Mouse (Mus musculus) forebrain, embryonic 10.5 days (tissue): Measurements from ENCODE around the gene Map3k15. TPM values are rescaled to one million over a fixed set of nuclear protein-coding genes. Genes with fewer than 3 reads are reported as not detected.
A peak's percentile ranks its signal among the peaks of the same experiment; 100 is the strongest.

Experiments
- DNase-seq: peaks from one replicate; pipeline ENCODE4 v3.0.0-alpha.2; 2017; ENCODE audit warnings: low spot score; ENCODE audit errors: extremely low spot score
- H3K27ac ChIP-seq: fragments of 300-500 bp; sonication (generic); 2 replicates; pipeline ENCODE4 v1.5.1; 2016; ENCODE audit warnings: mild to moderate bottlenecking
- H3K27me3 ChIP-seq: fragments of 300-500 bp; sonication (generic); 2 replicates; pipeline ENCODE4 v1.6.1; 2016; ENCODE audit warnings: mild to moderate bottlenecking; ENCODE audit not compliant: poor library complexity, severe bottlenecking
- H3K36me3 ChIP-seq: fragments of 300-500 bp; sonication (generic); replicated peaks from 2 replicates; pipeline ENCODE4 v1.6.1; 2016; ENCODE audit warnings: mild to moderate bottlenecking, moderate library complexity
- H3K4me1 ChIP-seq: fragments of 300-500 bp; sonication (generic); 2 replicates; pipeline ENCODE4 v1.6.1; 2016
- H3K4me3 ChIP-seq: fragments of 300-500 bp; sonication (generic); 2 replicates; pipeline ENCODE4 v1.5.1; 2016; ENCODE audit warnings: mild to moderate bottlenecking, moderate library complexity
- H3K9me3 ChIP-seq: fragments of 300-500 bp; sonication (generic); 2 replicates; pipeline ENCODE4 v1.6.1; 2016; ENCODE audit warnings: mild to moderate bottlenecking, moderate library complexity
- WGBS: fragments of 180-500 bp; shearing (Covaris S2); methylation state at CpG from one replicate; pipeline ENCODE4 v1.1.7; 2016; 5-methylcytosine and 5-hydroxymethylcytosine counted together
- polyA plus RNA-seq: library from polyadenylated mRNA; unstranded; fragments of >200 nt; fragmentation: Nextera tagmentation; extraction: Ambion mirVana; gene quantifications from 2 replicates; pipeline ENCODE4 v1.2.1, GENCODE M21; 2016

The Map3k15 gene
- polyA plus RNA-seq, 1 experiment from 2014 or later = 0.14 TPM

DNA sequence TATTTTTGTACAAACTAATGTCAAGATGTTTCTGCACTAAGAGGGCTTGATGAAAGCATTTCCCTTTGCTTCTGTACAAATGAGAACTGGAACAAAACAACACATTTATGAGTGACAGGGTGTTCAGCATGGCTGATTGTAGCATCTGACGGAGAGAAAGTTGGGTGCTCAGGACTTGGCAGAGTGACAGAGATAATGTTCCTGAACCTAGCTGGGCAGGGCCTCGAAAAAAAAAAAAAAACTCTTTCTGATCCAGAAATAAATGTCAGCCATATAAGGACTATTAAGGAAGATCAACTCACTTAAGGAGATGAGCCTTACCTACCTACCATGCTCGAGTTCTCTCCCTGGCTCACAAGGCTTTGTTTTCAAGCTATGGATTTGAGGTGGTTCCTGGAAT, 12.0 kb upstream of the Map3k15 start:
- Histone ChIP-seq H3K27ac (no peak overlapping the region), H3K36me3 (no peaks in the 10 kb centered on the region), H3K4me1 (no peaks in the 10 kb centered on the region), H3K4me3 (no peak overlapping the region), H3K27me3 (peaks cover 86% of the 10 kb centered on the region), H3K9me3 (no peaks in the 10 kb centered on the region)
- WGBS = 75% methylated on average over 3 of the region's 3 CpGs
- no peak for DNase-seq

DNA sequence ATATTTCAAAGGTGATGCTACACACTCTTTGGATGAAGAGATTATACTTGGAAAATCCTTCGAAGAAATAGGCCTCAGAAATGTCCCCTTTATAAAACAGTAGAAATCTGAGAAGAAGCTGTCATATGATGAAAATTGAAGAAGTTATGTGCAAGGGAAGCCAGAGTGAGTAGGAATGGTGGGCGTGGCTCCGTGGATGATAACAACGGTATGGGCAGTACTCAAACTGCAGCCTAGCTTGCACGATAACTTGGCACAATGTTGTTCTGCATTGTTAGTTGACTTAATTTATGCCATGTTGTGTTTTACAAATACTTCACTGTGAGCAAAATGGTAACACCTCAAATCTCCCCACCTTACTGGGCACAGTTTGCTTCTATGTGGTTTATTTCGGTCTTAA, 7.6 kb downstream of the Map3k15 start:
- WGBS = 94% methylated on average over 6 of the region's 6 CpGs
- H3K36me3 ChIP-seq = no peaks in the 10 kb centered on the region
- no peaks in the 10 kb centered on the region for H3K9me3 ChIP-seq
- H3K4me1 ChIP-seq = no peaks in the 10 kb centered on the region
- no peak for DNase-seq
- H3K27ac ChIP-seq = no peak overlapping the region
- no peak overlapping the region for H3K4me3 ChIP-seq
- H3K27me3 ChIP-seq = peaks cover 99% of the 10 kb centered on the region

DNA sequence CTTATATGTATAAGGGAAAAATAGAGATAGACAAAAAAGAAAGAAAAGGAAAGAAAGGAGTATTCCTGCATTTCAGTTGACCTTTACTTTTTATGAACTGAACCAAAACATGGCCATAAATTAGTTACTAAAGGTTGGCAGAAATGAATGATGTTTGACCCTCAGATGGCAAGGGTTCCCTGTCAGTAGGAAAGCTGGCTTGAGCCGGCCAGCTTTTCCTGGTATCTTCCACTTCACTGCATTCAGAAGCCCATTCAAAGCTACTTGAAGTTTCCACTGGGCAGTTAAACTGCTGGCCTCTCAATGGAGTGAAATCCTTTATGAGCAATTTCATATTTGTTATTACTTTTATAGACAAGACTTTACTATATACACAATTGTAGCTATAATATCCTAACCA, 65.1 kb downstream of the Map3k15 start:
- Histone ChIP-seq H3K36me3 (no peaks in the 10 kb centered on the region), H3K9me3 (no peaks in the 10 kb centered on the region), H3K4me1 (no peaks in the 10 kb centered on the region), H3K27ac (no peak overlapping the region), H3K27me3 (peaks cover 69% of the 10 kb centered on the region), H3K4me3 (no peak overlapping the region)
- DNase-seq = no peak
- 38% methylated on average over 1 of the region's 1 CpGs for WGBS

DNA sequence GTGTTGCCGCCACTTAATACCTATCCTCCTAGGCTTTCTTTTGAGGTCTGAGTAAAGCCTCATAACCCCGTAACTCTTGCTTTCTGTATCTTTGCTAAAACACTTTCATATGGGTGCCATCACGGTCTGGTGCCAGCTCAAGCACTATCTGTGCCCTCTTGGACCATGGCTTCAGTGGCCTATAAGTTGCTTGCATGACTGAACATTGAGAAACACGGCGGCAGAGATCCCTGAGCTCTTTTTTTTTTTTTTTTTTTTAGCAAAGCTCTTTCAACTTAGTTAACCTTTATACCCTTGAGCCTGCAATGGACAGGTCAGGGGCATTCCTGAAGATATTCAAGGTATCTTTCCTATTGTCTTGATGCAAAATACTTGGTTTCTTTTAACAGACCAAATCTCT, 66.4 kb downstream of the Map3k15 start:
- Histone ChIP-seq H3K4me1 (no peaks in the 10 kb centered on the region), H3K27me3 (peaks cover 59% of the 10 kb centered on the region), H3K27ac (no peak overlapping the region), H3K4me3 (no peak overlapping the region), H3K36me3 (no peaks in the 10 kb centered on the region), H3K9me3 (no peaks in the 10 kb centered on the region)
- DNase-seq = no peak
- 75% methylated on average over 5 of the region's 5 CpGs for WGBS

DNA sequence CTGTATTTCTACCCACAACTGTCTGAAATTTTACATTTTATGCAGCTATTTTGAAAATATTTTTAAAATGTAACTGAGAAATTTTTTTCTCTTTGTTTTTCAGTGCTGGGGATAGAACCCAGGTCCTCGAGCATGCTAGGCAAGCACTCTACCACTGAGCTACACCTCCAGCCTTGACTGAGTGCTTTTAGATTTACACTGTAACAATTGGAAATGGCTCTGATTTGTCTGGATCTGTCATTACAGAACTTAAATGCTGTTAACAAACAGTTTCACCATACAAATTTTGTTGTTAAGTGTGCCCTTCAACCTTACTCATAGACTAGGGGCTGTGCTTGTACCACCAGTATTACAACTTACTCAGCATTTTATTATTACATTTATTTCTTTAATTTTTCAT, 103.7 kb downstream of the Map3k15 start:
- Histone ChIP-seq H3K27me3 (peaks cover 52% of the 10 kb centered on the region), H3K4me1 (no peaks in the 10 kb centered on the region), H3K27ac (no peak overlapping the region), H3K4me3 (no peak overlapping the region), H3K9me3 (no peaks in the 10 kb centered on the region), H3K36me3 (no peaks in the 10 kb centered on the region)
- no peak for DNase-seq
- 79% methylated on average over 1 of the region's 1 CpGs for WGBS

DNA sequence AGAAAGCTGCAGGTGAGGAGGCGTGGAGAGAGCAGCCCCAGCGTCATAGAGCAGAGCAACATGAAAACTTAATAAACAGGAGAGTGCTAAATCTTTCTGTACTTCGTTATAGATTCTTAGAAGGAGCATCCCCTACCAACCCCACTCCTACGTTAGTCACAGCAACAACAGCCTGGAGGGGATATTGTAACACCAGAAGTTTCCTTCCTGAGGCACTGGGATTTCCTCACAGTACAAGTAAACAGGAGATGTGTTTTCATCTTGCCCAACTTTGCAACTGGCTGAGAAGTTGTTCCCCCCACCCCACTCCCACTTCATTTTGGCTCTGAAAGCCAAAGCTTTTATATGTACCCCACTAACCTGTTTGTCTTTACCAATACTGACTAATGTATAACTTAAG, 119.6 kb downstream of the Map3k15 start:
- Histone ChIP-seq H3K9me3 (no peaks in the 10 kb centered on the region), H3K4me1 (no peaks in the 10 kb centered on the region), H3K4me3 (no peak overlapping the region), H3K27ac (no peak overlapping the region), H3K27me3 (peaks cover 84% of the 10 kb centered on the region), H3K36me3 (no peaks in the 10 kb centered on the region)
- no peak for DNase-seq
- WGBS = 79% methylated on average over 4 of the region's 4 CpGs

DNA sequence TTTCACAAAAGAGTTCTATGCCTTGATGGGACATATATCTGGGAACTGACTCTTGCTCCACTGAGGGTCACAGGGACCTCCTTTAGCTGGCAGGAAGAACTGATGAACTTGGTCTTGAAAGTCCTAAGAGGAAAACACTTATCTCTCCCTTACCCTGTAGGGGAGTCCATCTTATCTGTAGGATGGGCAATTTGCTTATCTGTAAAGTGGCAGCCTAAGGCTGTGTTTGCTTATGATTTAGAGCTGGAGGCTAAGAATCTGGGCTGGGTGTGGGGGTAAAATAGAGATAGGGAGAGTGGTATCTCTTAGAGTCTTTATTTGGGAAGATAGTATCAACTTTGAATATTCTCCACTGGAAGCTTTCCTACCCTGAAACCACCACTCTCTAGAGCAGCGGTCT, 125.5 kb downstream of the Map3k15 start:
- Histone ChIP-seq H3K4me1 (no peaks in the 10 kb centered on the region), H3K27ac (no peak overlapping the region)

DNA sequence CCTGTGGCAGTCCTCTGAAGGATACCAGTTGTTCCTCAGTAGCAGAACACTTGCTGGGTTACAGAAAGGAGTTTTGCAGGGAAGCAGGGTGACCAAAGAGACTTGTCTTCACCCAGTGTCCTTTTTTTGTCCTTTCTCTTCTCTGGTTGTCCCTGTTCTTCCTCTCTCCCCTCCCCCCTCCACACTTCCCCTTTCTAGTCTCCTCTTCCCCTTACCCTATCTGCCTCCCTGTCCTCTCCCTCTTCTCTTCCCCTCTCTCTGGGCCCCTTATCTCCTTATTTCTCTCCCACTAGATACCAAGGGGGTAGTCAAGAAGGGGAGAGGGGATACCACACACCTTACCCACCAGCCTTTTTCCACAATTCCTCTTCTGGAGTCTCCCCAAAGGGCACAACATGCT, 127.8 kb downstream of the Map3k15 start:
- peaks cover 92% of the 10 kb centered on the region for H3K27me3 ChIP-seq

More for the DNA sequence above, 125.5 kb downstream of the Map3k15 start:
- peaks cover 89% of the 10 kb centered on the region for H3K27me3 ChIP-seq
- H3K9me3 ChIP-seq = no peaks in the 10 kb centered on the region
- DNase-seq = no peak
- WGBS = 100% methylated on average over 1 of the region's 1 CpGs
- no peak overlapping the region for H3K4me3 ChIP-seq
- peaks cover 2% of the 10 kb centered on the region for H3K36me3 ChIP-seq

DNA sequence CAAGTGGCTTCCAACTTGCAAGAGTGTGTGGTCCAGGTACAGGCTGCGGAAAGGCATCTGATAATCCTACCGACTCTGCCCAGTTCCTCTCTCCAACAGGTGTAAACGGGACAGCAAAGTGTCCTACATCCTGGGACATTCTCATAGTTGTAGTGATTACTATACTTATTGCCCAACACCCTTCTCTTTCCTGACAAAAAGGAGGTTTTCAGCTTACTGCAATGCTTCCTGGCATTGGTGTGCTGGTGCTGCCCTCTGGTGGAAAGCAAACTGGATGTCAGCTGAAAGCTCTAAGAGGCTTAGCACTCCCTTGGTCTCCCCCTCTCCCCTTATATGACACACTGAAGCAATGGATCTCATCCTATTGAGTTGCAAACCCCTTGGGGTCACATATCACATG, 128.4 kb downstream of the Map3k15 start:
- peaks cover 92% of the 10 kb centered on the region for H3K27me3 ChIP-seq
- H3K27ac ChIP-seq = no peak overlapping the region
- no peaks in the 10 kb centered on the region for H3K4me1 ChIP-seq
- peaks cover 29% of the 10 kb centered on the region for H3K36me3 ChIP-seq
- H3K4me3 ChIP-seq = no peak overlapping the region
- peak; percentile 27 for DNase-seq
- 84% methylated on average over 3 of the region's 3 CpGs for WGBS
- no peaks in the 10 kb centered on the region for H3K9me3 ChIP-seq

More for the DNA sequence above, 127.8 kb downstream of the Map3k15 start:
- Histone ChIP-seq H3K4me3 (no peak overlapping the region), H3K9me3 (no peaks in the 10 kb centered on the region), H3K36me3 (peaks cover 23% of the 10 kb centered on the region), H3K27ac (no peak overlapping the region), H3K4me1 (no peaks in the 10 kb centered on the region)
- DNase-seq = no peak

DNA sequence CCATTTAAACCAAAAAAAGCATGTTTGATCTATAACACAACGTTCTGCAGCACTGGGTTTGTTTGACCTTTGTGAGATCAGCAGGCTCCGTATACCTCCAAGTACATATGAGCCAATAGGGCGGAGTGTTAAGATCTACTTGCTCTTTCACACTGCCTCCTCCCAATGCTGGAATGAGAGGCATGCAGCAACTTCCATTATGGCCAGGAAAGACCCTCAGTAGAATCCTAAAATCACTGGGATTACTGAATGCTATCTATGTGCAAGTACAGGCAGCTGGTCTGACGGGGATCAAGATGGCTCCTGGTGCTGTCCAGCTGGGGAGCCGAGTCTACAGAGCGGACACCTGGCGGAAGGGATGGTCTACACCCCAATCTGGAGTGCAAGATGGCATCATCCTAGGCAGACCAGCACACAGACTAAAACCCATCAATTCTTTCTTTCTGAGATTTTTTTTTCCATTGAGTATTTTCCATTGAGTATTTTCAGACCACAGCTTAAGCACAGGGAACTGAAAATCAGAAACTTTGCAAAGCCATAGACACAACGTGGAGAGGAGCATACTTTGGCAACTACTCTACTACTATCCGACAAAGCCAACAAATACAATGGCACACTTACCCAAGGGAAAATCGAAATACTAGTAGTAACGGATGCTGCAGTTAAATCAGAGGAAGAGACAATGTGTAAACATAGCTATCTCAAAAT, 146.1 kb downstream of the Map3k15 start:
- WGBS = 86% methylated on average over 11 of the region's 11 CpGs
- Histone ChIP-seq H3K9me3 (no peaks in the 10 kb centered on the region), H3K4me1 (peaks cover 19% of the 10 kb centered on the region), H3K36me3 (peaks cover 39% of the 10 kb centered on the region), H3K27ac (no peak overlapping the region), H3K27me3 (peaks cover 81% of the 10 kb centered on the region), H3K4me3 (no peak overlapping the region)
- no peak for DNase-seq

DNA sequence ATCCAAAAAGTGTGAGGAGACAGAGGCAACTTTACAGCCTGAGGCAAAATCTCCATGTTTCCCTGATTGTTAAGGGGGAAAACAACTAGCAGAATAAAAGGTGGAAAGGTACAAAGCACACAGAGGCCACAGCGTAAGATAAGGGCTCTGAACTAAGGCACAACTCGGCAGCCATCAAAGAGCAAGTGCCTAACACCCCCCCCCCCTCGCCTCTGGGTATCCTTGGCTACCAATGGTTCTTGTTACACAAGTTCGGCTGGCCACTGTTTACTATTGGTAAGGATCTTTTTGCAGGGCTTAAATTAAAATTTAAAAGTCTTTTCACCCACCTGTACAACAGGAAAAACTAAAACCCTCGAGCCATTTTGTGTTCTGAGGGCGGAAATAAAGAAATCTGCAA, 147.5 kb downstream of the Map3k15 start:
- 27% methylated on average over 6 of the region's 6 CpGs for WGBS
- no peaks in the 10 kb centered on the region for H3K9me3 ChIP-seq
- peaks cover 78% of the 10 kb centered on the region for H3K27me3 ChIP-seq
- H3K36me3 ChIP-seq = peaks cover 25% of the 10 kb centered on the region
- H3K4me1 ChIP-seq = peaks cover 19% of the 10 kb centered on the region
- peak; percentile 21 for DNase-seq
- H3K4me3 ChIP-seq = peak overlapping the region; percentile 70
- H3K27ac ChIP-seq = peak overlapping the region; percentile 60

DNA sequence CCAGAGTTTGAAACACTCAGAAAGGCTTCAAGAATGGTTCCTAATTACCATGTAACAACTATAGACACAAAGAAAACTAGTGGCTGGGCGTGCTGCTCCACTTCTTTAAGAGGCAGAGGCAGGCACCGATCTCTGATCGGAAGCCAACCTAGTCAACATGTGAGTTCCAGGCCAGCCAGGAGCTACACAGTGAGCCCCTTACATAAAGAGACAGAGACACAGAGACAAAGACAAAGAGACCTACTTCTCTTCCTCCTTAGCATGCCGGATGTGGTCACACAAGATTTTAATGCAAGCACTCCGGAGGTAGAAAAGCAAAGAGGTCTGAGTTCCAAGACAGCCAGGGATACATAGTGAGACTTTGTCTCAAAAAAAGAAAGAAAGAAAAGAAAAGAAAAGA, 147.9 kb downstream of the Map3k15 start:
- peak overlapping the region; percentile 60 for H3K27ac ChIP-seq
- no peaks in the 10 kb centered on the region for H3K9me3 ChIP-seq
- peaks cover 20% of the 10 kb centered on the region for H3K36me3 ChIP-seq
- peaks cover 19% of the 10 kb centered on the region for H3K4me1 ChIP-seq
- peak; percentile 16 for DNase-seq
- H3K27me3 ChIP-seq = peaks cover 78% of the 10 kb centered on the region
- peak overlapping the region; percentile 70 for H3K4me3 ChIP-seq
- WGBS = 35% methylated on average over 5 of the region's 5 CpGs

DNA sequence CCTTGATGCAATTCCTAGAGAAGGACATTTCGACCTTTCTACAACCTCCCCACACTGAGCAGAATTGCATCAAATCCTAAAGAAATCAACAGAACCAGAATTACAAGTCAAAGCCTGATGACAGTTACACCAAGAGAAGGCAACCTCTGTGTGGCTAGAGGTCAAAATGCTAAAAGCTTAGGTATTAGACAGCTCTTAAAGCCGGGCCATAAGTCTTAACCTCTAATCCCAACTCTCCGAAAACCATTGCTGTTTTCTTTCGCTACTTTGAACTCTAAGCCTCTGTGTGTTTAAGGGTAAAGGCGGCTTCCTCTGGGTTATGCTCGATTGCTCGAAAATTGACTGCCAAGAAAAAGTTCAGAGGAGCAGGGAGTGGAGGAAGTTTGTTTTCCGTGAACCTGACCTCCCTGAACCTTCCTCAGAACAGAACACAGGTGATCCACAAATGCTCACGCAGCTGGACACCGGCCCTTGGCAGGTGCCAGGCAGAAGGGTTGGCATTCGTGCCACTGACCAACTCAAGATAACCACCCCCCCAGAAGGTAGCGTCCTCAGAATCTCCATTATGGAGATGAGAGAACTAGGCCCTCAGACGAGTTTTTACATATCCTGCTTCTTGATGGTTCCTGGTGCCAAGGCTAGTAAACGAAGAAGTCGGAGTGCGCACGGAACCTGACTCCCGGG, 149.1 kb downstream of the Map3k15 start:
- peak overlapping the region; percentile 70 for H3K4me3 ChIP-seq
- no peak for DNase-seq
- peaks cover 10% of the 10 kb centered on the region for H3K36me3 ChIP-seq
- peak overlapping the region; percentile 92 for H3K27ac ChIP-seq
- H3K4me1 ChIP-seq = peaks cover 19% of the 10 kb centered on the region
- 26% methylated on average over 18 of the region's 18 CpGs for WGBS
- H3K27me3 ChIP-seq = peaks cover 74% of the 10 kb centered on the region
- H3K9me3 ChIP-seq = no peaks in the 10 kb centered on the region
